Mouse (Mus musculus): ENCODE measurements around the gene Cpd.

DNA sequence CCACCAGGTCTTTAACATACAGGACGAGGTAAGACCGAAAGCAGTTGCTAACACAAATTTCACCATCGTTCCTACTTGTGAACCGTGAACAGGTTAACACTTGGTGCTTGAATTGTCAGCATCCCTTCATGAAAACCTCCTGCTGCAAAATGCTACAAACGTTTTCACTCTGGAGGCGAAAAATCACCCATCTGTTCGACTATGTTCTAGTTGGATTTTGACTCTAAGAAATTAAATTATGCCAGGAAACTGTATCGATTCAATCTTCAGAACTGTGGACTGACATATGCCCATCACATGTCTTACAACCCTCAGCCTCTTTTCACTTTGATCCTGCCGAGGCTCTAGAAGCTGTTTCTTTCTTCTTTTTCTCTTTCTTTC lies 21.9 kb downstream of the Cpd start:
- TF ChIP-seq CTCF (IDR thresholded peaks at IDR 0.05; ENCODE audit: low read depth, low read length) (no peak), POLR2A (IDR thresholded peaks at IDR 0.05; ENCODE audit: extremely low read depth, insufficient read depth, low read length) (no peak)
